ENCODE assay signal across 17 mouse cellular contexts in the genomic region with DNA sequence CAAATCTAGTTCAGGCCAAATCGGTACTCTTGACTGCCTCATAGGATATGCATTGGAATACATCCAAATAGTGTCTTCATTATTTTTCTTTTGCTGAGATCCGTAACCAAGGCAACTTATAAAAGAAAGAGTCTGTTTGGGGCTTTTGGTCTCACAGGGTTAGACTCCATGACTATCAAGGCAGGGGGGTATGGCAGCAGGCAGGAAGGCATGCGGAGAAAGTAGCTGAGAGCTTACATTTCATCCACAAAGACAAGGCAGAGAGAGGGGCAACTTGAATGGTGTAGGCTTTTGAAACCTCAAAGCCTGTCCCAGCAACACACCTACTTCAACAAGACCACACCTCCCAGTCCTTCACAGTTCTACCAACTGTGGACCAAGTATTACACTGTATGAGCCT.
"Had no signal": no experiment of that assay in that cellular context is flagged by ENCODE, and none has a peak within 500 bp of the region (broad histone marks: within the 10 kb centered on the region; RNA-seq: fewer than 3 reads in every experiment).

No protein-coding gene starts in this region.

- H3K27me3 ChIP-seq: limb, embryonic 12.5 days; lung, embryonic 15.5 days; megakaryocyte, embryonic 14.5 days; neural tube, embryonic 15.5 days had no signal

- H3K27ac ChIP-seq: kidney, postnatal 0 days; layer of hippocampus, adult 2 months; liver, embryonic 13.5 days; lung, embryonic 15.5 days; macrophage; neural tube, embryonic 15.5 days had no signal

- H3K9ac ChIP-seq: limb, embryonic 12.5 days; liver, embryonic 13.5 days; liver, postnatal 0 days; lung, embryonic 15.5 days; neural tube, embryonic 15.5 days had no signal

- H3K9me3 ChIP-seq: limb, embryonic 12.5 days; liver, embryonic 13.5 days; lung, embryonic 15.5 days; megakaryocyte, embryonic 14.5 days; neural tube, embryonic 15.5 days had no signal

- ATAC-seq: liver, postnatal 0 days had no signal

- H3K4me2 ChIP-seq: limb, embryonic 12.5 days; liver, embryonic 13.5 days; lung, embryonic 15.5 days; neural tube, embryonic 15.5 days had no signal

- H3K4me3 ChIP-seq: layer of hippocampus, adult 2 months; limb, embryonic 12.5 days; liver, embryonic 13.5 days; lung, embryonic 15.5 days; megakaryocyte, embryonic 14.5 days; myocyte; neural tube, embryonic 15.5 days had no signal

- DNase-seq: kidney, adult 11 months; liver; liver, embryonic 13.5 days; liver, postnatal 0 days; lung, postnatal 14 days; right cerebral cortex, adult 18-20 months; right cerebral cortex, postnatal 25 days; thymus, adult 2 months; thymus, postnatal 25 days had no signal
